Mouse (Mus musculus): ENCODE measurements around the gene Sae1.
A peak's percentile ranks its signal among the peaks of the same experiment; 100 is the strongest.

Gene Sae1

GRCm38 (mm10) chr7:16364319-16364718 lies 23.3 kb downstream of the Sae1 start:
- no peak for DNase-seq (ENCODE audit: low spot score in 2 of 2)

DNA sequence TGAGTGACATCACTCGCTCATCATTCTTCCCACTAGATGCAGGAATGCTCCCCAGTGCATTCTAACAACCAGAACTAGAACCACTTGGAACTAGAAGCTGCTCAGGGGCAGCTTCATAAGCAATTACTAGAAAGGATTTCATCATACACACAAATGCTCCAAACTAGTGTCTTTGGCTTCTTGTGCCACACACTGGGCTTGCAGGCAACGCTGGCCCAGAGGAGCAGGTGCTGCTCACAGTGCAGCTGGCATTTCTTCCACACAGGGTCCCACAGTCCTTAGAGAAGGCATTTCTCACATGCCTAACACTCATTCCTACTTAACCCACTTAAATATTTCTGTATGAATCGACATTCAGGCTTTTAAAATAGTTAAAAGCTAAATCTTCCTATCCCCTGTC lies 30.0 kb downstream of the Sae1 start:
- no peak for DNase-seq (ENCODE audit: low spot score in 2 of 2)

GRCm38 (mm10) chr7:16355854-16356594 lies 31.6 kb downstream of the Sae1 start:
- DNase-seq (ENCODE audit: low spot score in 2 of 2), result no peak

DNA sequence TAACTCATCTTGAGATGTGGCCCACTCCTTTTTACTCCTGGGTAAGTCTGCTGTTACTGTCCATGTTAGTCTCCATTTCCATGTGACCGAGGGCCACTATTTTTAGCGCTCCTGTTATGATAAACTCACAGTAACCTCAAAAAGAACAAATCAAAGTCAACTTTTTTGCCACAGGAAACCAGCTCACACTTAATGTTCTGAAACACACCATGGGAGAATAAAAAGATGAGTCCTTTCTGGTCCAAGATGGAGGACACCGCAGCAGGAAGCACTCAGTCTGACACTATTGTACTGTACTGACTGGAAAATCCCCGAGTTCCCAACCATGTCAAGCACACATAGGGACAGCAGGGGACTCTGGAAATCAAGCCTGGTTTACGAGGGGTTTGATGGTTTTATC lies 37.6 kb downstream of the Sae1 start:
- DNase-seq (ENCODE audit: low spot score in 2 of 2), result no peak

GRCm38 (mm10) chr7:16345297-16345696 lies 42.3 kb downstream of the Sae1 start:
- no peak for DNase-seq (ENCODE audit: low spot score in 2 of 2)

DNA sequence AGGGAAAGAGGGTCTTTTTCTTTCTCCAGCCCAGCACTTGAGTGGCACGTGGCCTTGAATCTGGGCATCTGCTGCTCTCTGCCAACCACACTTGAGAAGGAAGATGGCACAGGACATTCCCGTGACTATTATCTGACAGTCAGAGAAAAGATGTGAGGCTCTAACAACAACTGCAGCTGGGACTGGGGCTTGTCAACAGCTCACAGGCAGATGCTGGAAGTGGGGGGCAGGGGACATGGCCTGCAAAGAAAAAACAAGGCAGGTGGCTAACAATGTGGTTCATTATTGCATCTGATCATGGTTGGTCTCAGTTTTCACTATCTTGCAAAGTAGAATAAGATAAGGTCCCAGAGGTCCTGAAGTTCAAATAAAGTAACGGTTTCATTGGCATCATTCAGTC lies 43.0 kb downstream of the Sae1 start:
- DNase-seq (ENCODE audit: low spot score in 2 of 2), result no peak

DNA sequence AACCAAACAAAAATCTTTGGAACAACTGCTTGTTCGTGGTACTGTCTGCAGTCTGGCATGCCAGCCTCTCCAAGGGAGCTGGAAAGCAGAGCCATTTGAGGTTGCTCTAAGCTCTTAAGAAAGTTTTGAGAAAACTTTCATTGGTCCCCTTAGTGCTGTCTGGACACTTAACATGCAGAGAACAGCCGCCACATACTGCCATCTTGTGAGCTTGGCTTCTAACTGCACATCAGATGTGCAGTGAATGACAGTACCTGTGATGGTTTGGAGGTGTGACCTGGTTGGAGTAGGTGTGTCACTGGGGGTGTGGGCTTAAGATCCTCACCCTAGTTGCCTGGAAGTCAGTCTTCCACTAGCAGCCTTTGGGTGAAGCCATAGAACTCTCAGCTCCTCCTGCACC lies 49.9 kb downstream of the Sae1 start:
- no peak for DNase-seq (ENCODE audit: low spot score in 2 of 2)

DNA sequence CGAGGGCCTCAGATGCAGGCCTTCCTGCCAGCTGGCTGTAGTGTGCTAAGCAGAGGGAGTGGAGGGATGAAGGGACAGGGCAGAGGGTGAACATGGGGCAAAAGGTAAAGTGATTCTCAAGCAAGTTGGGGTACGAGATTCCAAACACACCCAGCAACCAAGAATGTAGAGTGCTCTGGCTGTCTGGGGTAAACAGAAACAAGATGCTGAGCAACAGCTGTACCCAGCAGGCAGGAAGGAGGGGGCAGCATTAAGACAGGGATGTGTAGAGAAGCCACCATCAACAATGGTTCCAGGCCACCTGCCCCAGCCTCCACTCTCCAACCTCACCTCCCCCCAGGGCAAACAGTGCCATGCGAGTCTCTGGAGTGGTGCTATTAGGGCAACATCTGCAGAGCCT lies 58.5 kb downstream of the Sae1 start:
- DNase-seq (ENCODE audit: low spot score in 2 of 2), result no peak

- DNase-seq (ENCODE audit: low spot score in 2 of 2), result no peak
Measured at GRCm38 (mm10) chr7:16326607-16326971, 61.0 kb downstream of the Sae1 start.

DNA sequence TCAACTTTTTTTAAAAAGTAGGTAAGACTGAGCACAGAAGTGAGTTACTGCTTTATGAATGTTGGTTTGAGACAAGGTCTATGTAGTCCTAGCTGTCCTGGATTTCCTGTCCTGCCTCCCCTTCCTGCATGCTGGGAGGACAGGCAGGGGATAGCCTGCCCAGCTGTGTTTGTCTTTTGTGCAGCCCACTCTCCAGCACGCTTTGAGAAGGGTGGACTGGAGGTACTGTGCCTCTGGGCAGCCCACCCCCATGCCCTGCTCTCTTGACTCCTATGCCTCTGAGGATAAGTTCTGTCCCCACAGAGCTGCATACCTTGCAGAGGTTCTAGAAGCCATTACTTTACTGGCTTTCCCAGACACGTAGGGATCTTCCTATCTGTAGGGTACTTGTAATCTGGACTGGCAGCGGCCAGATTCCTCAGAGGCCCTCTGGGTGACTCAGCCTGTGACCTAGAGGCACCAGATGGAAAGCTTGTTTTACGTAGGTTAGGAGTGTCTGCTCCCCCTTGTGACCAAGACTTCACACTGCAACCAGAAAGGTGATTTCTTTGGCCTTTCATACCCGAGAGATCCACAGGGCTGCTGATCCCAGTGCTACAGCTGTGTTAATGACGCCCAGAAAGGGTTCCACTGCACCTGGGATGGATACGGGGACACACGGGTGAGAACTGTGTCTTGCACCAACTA lies 61.5 kb downstream of the Sae1 start:
- DNase-seq (ENCODE audit: low spot score in 2 of 2), result peak in 1 of 2 experiments; percentile 56

DNA sequence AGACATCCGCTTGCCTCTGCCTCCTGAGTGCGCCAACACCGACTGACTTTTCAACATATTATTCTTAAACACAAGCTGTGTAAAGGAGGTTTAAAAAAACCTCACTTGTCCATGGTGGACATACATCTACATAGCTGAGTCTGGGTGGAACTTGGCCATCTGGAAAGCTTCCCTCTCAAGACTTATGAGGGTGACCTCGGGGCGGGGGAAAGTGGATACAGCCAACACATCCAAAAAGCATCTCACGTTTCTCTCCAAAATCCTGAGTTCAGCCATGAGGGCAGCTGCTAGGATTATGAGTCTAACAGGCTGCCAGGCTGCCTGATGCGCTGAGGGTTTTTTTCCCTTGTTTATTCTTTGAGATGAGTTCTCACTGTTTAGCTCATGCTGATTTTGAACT lies 62.9 kb downstream of the Sae1 start:
- no peak for DNase-seq (ENCODE audit: low spot score in 2 of 2)

DNA sequence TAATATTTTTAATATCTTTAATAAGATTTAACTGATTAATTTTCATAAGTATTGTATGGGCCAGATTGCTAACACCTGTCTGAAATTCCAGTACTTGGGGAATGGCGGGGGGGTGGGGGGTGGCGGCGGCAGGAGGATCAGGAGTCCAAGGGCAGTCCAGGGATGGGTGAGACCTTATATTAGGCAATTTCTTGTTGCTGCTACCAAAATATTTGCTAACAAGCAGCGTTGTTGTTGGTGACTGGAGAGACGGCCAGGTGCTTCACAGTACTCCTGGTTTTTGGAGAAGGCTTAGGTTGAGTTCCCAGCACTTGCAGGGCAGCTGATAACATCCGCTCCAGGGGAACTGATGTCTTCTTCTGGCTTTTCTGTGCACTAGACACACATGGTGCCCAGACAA lies 67.1 kb downstream of the Sae1 start:
- no peak for DNase-seq (ENCODE audit: low spot score in 2 of 2)

- no peak for DNase-seq (ENCODE audit: low spot score in 2 of 2)
Measured at GRCm38 (mm10) chr7:16319216-16319615, 68.4 kb downstream of the Sae1 start.

DNA sequence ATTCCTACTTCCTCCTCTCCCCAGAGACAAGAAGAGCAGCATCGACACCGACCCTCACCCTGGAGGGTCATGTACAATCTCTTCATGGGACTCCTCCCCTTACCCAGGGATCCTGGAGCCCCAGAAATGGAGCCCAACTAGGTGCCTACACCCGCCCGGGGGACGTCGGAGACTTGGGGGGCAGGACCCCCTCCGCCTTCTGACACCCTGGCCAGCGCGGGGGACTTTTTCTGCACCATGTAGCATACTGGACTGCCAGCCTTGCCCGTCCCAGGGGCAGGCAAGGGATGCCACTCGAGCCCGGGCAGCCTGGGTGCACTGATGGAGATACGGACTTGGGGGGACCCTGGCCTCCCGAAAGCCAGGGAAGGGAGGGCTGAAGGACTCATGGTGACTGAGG lies 70.5 kb downstream of the Sae1 start:
- DNase-seq (ENCODE audit: low spot score in 2 of 2), result no peak

DNA sequence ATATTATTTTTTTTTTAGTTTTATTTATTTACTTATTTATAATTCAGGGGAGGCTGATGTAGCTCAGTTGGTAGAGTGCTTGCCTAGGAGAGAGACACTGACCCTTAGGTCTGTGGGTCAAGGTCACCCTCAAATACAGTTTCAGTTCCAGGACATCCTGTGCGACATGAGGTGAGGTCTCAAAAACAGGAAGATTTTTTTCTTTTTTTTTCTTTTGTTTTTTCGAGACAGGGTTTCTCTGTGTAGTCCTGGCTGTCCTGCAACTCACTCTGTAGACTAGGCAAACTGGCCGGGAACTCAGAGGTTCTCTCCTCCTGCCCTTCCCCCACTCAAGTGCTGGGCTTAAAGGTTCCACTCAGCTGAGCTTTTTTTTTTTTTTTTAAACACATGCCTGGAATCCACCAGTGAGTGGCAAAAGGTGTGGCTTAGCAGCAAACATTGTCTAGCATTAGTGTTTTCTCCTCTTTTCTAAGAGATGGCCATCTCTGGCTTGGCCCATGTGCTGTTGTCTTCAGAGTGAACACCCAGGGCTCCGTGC lies 72.3 kb downstream of the Sae1 start:
- DNase-seq (ENCODE audit: low spot score in 2 of 2), result no peak

DNA sequence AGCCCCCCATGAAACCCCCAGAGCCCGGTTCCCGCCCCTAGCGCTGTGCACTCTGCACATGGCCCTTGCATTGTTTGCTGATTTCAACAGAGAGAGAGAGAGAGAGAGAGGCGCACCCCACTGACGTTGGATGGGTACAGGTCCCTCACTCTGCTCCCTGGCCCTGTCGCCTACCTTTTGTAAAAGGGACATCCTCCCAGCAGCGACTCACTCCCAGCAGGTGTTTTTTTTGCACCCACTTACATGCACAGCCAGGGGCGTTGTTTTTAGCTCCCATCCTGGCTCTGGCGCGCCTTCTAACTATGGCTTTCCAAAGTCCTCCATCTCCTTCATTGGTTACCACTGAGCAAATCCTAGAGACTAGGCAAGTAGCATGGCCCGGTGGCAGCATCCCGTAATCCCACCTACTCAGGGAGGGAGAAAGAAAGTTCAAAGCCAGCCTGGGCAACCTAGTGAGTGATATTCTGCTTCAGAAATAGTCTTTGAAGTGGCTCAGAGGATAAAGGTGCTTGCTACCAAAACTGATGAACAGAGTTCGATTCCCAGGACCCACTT lies 73.3 kb downstream of the Sae1 start:
- DNase-seq (ENCODE audit: low spot score in 2 of 2), result peak in 1 of 2 experiments; percentile 46

DNA sequence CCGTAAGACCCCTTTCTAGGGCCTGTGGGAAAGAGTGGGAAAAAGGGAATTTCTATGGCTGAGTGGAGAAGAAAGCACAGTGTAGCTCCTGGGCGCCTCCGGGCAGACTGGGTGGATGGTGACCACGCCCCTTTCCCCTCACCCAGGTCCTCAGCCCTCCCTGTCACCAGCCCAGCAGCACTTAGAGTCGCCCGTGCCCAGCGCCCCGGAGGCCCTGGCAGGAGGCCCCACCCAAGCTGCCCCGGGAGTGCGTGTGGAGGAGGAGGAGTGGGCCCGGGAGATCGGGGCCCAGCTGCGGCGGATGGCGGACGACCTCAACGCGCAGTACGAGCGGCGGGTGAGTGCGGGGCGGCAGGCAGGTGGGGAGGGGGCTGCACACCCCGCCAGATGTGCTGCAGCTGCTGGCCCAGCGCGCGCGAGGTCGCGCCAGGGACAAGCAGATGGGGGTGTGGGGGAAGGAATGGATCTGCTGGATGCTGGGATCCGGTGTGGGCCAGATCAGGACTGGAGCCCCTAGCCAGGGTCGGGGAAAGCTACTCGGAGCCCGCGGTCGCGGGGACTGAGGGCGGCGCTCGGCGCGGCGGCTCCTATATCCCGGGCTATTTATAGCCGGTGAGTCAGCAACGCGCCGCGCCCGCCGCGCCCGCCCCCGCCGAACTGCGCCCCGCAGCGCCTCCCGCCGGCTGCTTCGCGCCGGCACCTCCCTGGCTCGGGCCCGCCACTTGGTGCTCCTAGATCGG lies 74.0 kb downstream of the Sae1 start:
- peak in 1 of 2 experiments; percentile 71 for DNase-seq (ENCODE audit: low spot score in 2 of 2)

DNA sequence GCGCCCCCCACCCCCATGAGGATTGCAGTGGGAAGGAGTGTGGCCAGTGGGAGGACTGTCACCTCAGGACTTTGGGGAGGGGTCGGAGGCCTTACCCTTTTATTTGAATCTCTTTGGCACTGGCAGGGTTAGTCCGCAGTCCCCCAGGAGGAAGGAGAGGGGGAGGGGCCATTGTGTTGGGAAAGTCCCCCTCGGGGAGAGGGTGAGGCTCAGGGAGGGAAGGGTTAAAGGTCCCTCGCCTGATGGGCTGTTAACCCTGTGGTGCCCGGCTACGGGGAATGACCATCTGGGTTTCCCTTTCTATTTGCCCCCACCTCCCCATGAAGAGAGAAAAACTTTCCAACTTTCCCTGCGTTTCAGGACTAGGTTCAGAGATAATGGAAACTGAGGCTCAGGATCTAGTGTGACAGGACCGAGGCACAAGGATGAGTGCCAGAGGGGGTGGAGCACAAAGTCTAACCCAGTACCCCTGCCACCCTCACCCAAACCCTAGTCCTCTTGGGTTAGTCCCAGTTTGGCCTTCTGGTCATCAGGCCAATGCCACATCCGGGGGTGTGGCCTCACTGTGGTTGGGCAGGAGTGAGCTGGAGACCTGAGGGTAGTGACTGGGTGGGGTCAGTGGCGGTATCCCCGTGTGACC lies 74.8 kb downstream of the Sae1 start:
- peak in 1 of 2 experiments; percentile 37 for DNase-seq (ENCODE audit: low spot score in 2 of 2)

GRCm38 (mm10) chr7:16312011-16312671 lies 75.5 kb downstream of the Sae1 start:
- no peak for DNase-seq (ENCODE audit: low spot score in 2 of 2)

DNA sequence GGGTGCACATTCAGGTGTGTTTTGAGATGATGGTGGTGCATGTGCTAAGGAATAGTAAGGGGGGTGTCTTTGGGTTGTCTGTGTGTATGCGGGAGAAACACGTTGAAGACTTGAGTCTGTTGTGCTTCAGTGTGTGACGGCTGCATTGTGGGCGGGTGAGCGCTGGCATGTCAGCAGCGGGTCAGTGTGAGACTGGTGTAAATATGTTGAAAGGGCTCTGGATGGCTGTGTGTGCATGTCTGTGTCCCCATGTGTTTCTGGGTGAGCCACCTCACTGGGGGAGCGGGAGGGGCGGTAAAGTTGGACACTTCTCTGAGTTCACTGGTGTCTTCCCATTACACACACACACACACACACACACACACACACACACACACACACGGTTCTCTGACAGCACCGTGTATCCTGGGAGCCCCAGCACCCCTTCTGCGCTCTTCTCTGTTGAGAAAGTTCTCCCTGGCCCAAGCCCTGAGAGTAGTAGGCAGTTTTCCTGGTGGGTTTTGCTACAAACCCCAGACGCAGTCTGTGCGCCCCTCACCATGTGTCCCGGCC lies 76.1 kb downstream of the Sae1 start:
- peak in 1 of 2 experiments; percentile 41 for DNase-seq (ENCODE audit: low spot score in 2 of 2)

Data from left cerebral cortex, adult 9 months (tissue).